Mouse (Mus musculus): ENCODE measurements around the gene Secisbp2l.

The Secisbp2l gene

DNA sequence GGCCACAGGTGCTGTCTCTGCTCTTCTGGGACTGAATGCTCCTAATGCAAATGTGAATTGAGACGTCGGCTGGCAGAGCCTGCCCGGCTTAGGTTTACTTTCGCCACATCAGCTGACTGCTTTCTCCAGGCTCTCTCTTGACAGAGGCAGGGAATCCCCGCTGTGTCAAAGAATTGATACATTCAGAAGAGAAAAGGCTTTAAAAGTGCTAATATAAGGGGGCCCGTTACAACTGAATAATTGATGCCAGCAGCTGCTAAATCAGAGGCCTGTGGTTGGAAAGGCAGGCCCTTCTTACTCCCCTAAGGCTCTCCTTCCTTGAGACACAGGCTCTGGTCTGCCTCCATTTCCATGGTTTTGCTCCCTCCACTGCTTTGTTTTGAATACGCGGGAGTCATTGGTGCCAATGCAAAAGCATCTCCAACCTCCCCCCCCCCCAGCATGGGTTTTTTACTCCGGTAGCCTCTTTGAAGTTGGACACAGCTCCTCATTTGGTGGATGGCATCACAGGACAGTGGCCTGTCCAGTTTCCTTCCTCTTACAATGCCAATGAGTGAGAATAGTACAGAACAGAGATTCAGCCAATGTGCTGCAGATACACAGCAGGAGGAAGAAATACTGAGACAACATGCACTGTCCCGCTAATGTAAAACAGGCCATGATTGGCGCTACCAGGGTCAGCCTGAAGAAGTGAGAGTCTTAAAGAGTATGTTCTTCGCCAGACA, 77.6 kb downstream of the Secisbp2l start:
- DNase-seq (ENCODE audit: low read depth) = no peak

DNA sequence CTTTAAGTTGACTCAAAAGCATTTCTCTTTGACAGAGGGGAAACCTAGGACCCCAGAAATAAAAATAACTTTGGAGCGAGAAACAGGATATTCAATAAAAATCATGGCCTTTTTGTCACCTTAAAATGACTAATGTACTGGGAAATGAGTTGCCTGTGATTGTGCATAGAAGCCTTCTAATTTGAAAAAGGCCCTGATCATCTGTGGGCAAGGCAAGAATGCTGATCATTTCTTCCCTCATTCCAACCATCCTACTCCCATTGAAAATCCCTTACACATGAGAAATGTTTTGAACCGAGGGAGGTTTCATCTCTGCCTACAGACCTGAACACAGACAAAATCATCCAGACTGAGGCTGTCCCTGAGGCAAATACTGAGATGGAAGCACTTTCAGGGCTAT, 79.8 kb downstream of the Secisbp2l start:
- DNase-seq (ENCODE audit: low read depth) = no peak

DNA sequence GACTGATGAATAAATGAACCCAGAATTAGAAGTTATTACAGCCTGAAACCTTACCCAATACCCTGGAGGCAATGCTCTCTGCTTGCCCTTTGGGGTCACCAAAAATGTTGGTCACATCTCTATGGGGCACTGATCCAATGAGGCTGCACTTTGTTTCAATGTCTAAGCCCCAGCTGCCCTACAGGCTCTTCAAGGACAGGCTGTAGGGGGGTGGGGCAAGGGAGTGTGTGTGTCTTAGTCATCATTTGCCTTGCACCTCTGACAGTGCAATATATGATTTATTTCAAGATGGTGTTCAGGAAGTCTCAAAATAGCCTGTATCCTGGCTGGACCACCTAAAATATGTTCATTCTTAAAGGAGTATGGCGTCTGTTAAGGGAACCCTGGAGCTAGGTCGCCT, 81.1 kb downstream of the Secisbp2l start:
- no peak for DNase-seq (ENCODE audit: low read depth)

- DNase-seq (ENCODE audit: low read depth) = no peak
Observed at GRCm38 (mm10) chr2:125696219-125696618, 86.5 kb downstream of the Secisbp2l start.

- no peak for DNase-seq (ENCODE audit: low read depth)
Observed at GRCm38 (mm10) chr2:125694798-125695197, 87.9 kb downstream of the Secisbp2l start.

- no peak for DNase-seq (ENCODE audit: low read depth)
Observed at GRCm38 (mm10) chr2:125692010-125692409, 90.7 kb downstream of the Secisbp2l start.
